Mouse (Mus musculus) c-Kit-negative CD71-positive TER-119-positive erythroid progenitor cells, embryonic 14.5 days (primary cell): ENCODE results near the gene Ric8b.

ENCODE experiments used
- DNase-seq: peaks from one replicate; pipeline ENCODE4 v3.0.0-alpha.2; 2013; ENCODE audit warnings: low read depth, low spot score

Gene Ric8b

GRCm38 (mm10) chr10:85054876-85055275 lies 137.5 kb downstream of the Ric8b start:
- DNase-seq = no peak
